Mouse (Mus musculus) heart, postnatal 4 days (tissue): Measurements from ENCODE around the gene Cxcr5. TPM values are rescaled to one million over a fixed set of nuclear protein-coding genes. Genes with fewer than 3 reads are reported as not detected.

Experiments
- DNase-seq: peaks from one replicate; pipeline ENCODE4 v3.0.0; 2021
- total RNA-seq, 2 experiments: library from RNA; stranded (reverse); gene quantifications; 2 replicates each; pipeline ENCODE4 v1.2.3; 2021

The Cxcr5 gene
- under 1 TPM; 0.14 to 0.29 TPM for total RNA-seq

DNA sequence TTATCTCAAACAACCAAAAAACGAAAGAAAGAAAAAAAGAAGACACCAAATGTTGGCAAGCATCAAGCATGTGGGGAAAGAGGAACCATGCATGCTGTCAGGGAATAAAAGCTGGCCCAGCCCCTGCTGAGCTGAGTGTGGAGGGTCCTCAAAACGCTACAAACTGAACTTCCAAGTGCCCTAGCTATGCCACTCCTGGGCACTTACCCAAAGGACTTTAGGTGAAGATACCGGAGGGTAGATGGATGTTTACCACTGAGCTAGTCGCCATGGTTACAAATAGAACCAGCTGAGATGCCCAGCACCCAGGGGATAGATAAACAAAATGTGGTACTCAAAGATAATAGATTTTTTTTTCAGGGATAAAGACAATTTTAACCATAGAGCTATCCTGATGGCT lies at the start of gene Cxcr5:
Gene Cxcr5 (minus strand): TSS at position 281 of the 400 bp plus-strand sequence.
- DNase-seq, result no peak

DNA sequence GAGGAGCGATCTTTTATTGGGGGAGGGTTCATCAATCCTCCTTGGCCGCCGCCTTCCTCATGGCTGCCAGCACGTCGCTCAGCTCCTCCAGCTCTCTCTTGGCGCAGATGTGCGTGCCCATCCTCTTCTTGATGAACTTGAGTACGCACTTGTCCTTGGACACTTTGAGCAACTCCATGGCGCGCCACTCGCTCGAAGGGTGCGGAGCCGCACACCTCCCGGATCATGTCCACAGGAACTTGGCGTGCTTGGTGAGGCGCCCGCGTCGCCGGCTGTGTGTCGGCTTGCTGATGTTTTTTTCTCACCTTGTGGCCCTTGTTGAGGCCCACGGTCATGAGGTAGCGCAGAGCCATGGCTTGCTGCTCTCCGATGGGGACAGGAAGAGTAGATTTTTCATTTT lies 48.7 kb upstream of the Cxcr5 start:
- DNase-seq, result no peak

DNA sequence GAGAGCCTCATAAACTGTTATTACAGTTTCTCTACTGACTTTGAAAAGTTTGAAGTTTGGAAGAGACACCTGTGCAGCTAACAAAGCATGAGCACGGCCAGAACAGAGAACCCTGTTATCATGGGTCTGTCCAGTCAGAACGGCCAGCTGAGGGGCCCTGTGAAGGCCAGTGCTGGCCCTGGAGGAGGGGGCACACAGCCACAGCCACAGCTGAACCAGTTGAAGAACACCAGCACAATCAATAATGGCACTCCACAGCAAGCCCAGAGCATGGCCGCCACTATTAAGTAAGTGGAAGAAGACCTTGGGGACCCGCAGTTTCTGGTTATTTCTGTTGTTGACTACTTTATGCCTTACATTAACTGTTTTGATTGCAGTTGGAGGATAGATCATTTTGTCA lies 45.6 kb upstream of the Cxcr5 start:
- DNase-seq, result no peak

DNA sequence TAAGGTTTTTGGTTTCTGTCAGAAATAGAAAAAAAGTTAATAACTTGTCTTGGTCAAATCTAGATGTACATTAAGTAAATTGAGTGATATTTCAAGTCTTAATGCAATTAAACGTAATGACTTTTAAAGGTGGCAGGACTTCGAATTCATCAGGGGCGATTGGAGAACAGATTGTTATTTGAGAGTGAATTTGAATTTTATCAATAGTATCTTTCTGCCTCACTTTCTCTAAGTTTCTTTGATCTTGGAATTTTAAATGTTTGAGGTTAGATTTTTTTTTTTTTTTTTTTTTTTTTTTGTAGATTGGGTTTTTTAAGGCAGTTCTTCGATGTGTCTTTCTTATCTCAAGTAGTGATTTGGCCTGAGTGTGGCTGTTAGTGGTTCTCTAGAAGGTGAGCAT lies 45.0 kb upstream of the Cxcr5 start:
- no peak for DNase-seq

DNA sequence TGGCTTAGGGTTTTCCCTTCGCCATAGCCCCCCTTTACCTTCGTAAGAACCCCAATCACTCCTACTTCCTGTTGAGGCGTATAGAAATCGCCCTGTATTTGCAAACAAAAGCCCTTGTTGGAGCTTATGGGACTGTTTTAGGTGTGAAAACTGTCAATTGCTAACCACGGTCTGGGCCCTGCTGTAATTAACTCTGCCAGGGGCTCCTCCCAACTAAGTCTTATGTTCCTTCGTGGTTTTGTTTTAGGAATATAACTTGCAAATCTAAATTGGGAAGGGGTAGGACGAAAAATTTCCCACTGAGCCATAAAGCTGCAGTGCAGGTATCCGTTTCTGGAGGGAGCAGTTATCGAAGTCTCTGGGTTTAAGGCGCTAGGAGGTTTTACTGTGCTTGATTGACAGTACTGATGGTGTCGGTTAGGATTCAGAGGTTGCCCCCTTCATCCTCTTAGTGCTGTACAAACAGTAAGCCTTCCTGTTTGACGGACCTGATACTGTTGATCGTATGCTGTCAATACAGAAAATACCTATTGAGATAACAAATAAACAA lies 44.0 kb upstream of the Cxcr5 start:
- no peak for DNase-seq

DNA sequence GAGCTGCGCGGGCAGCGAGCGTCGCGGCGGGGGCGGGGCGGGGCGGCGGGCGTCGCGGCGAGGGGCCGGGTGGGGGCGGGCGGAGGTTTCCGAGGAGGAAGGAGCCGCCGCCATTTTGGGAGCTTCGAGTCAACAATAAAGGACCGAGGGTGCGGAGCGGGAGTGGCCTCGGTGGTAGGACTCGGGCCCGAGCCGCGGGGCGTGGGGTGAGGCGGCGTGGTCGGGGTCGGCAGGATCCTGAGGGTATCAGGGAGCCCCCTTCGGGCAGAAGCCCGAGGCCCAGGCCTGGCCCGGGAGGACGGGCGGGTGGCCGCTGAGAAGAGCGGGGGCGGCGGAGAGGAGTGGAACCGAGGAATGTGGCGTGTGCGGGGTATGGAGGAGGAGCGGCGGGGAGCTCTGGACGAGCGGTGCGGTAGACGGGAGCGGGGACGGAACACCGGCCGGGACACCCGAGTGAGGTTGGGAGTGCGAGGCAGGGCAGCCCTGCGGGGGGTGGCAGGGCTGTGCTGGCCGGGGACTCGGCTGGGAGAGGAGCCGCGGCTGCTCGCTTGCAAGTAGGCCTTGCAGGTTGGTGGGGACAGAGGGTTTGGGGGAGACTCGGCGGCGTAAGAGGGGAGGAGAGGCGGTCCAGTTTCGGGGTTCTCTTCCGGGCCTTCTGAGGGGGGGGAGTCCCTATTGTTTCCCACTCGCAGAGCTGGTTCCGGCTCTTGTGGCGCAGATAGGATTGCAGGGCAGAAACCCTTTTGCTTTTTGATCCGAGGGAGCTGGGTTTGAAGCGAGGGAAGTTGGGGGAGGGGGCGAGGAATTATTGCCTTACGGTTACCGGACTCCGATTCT lies 43.3 kb upstream of the Cxcr5 start, which contains the start of gene Ddx6:
Gene Ddx6 (plus strand): TSS at position 114 of the 837 bp plus-strand sequence.
- DNase-seq, result peak; percentile 79

DNA sequence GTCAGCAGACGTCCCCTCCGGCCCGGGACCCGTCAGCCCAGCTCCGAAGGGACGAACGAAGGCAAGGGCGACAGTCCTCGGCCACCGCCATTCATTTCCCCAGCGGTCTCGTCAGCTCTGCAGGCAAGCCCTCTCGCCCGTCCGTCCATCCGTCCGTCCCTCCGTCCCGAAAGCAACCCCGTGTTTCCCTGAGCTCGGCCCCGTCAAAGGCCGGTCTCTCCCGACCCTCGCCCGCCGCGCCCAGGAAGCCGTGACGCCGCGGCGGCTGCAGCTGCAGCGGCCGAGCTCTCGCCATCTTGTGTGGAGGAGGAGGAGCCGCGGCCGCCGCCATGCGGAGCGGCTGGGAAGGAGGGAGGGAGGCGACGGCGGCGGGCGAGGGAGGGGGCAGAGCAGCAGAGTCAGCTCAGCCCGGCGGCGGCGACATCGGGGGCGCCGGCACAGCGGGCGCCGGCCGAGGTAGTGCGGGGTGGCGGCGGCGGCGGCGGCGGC lies 42.7 kb upstream of the Cxcr5 start:
- peak; percentile 85 for DNase-seq

DNA sequence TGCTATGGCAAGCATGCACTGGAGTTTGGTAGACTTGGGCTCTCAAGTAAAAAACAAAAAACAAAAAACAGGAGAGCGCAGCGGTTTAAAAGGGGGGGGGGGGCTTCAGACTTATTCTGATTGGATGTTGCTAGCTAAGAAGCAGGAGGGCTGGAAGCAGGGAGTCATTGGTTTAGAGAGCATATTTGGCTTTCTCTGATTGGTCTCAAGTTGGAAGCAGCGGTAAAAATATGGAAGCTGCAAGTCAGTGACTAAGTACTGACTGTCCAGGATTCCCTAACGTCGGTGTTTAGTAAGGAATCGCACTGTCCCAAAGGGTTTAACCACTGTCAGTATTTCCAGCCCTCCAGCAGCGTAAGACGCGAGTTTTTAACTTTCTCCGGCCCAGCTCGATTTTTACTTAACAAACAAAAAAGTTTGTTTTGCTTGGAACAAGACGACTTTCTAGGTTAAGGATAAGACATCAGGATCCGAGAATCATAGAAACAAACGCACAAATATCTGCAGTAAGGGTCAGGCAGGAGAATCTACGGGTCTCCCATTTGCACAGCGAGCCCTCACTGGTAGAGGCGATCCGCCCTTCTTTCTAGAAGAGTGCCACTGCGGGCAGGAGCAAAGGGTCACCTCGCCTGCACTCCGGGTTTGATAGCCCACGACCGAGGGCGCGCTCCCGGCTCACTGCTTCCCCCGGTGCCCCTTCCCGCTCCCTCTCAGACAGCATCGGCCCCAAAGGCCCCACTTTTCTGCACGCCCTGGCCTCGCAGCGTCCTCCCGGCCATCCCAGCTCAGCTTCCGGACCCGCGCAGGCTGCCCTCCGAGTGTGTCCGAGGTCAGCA lies 42.0 kb upstream of the Cxcr5 start:
- DNase-seq, result peak; percentile 53

DNA sequence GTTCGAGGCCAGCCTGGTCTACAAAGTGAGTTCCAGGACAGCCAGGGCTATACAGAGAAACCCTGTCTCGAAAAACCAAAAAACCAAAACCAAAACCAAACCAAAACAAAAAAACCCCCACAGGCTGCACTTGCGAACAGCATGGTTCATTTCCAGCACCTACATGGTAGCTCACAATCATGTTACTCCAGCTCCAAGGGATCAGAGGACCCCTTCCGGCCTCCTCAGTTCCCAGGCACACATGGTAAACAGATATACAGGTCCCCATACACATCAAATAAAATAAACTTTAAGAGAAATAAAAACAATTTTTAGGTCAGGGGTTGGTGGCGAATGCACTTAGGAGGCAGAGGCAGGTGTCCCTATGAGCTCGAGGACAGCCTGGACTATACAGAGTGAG lies 41.1 kb upstream of the Cxcr5 start:
- DNase-seq, result no peak

DNA sequence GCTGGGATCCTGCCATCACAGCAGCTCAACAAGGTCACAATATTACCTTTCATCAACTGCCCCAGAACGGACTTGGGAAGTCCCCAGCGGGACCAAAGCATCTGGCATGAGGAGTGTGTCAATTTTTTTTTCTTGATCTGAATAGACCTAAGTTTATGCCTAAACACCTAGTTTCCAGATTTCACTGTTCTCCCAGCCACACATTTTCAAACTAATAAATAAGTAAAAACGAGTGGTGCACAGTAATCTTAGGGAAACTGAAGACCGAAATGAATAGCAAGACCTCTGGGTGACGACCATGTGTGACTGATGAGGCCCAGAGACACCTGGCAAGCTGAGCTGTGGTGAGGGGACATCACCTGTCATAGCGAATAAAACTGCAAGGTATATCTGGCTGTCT lies 39.1 kb upstream of the Cxcr5 start:
- no peak for DNase-seq

DNA sequence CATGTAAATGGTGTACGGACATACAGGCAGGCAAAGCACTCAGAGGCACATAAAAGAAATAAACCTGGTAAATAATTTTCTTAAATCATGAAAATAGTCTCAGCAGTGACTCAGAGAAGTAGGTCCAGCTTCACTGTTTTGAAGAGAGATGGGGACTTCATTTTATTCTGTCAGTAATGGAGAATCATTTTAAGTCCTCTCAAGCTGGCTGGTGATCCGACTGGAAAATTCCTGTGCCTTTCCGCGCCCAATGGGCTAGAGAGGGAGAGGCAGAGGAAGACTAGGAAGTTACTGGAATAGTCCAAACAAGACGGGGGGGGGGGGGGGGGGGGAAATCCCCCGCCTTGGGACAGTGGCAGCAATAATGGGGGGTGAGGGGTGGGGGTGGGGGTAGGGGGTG lies 37.9 kb upstream of the Cxcr5 start:
- no peak for DNase-seq

DNA sequence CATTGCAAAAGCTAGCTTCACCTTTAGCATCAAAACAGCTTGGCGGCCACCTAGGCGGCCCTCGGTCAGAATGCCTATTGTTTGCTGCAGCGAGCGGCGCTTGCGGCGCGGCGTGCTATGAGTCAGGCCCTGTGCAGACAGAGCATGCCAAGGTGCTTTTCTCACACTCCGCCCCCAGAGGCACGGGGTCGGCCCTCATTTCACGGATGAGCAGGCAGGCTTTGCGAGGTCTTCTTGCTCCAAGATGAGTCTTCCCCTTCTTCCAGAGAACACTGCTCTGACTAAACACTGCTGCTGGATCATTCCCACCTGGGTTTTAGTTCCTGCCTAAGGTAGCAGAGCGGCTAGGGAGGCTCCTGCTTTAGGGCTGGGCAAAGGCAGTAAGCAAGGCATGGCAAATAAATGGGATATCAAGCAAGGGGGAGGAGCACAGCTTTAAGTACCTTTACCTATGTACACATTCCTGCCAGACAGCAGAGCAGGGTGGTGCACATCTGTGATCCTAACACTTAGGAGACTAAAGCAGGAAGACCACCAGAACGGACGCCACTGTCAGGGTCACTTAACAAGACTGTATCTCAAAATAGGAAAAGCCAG lies 37.3 kb upstream of the Cxcr5 start:
- peak; percentile 31 for DNase-seq

DNA sequence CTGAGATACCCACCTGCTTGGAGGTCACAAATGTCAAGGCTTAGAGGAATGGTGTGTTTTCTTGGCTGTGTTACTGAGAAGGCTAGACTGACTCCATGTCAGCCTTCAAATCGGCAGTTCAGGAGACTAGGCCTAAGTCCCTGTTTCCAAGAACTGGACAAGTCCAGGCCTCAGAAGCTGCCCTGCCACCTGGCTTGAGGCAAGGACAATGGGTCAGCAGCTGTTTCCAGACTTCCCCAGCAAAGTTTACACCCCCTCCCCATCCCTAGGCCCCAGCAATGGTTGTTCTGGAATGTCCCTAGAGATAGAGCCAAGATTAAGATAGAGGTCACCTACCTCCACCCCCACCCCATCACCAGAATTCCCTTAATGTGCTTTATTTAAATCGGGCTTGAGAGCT lies 36.1 kb upstream of the Cxcr5 start:
- no peak for DNase-seq

DNA sequence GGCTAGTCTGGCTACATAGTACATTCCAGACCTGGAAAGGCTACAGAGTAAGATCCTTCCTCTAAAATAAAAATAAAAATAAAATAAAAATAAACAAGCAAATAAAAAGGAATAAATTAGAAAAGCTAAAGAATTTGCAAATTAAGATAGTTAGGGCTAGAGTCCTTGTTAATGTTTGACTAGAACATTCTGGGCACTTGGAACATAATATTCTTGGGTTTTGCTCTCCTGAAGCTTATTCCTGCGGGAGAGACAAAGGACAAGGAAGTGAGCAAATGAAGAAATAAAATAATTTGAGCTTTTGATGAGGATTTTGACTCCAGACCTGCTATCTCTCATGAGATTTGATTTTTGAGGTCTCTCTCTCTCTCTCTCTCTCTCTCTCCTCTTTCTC lies 33.9 kb upstream of the Cxcr5 start:
- DNase-seq, result no peak

DNA sequence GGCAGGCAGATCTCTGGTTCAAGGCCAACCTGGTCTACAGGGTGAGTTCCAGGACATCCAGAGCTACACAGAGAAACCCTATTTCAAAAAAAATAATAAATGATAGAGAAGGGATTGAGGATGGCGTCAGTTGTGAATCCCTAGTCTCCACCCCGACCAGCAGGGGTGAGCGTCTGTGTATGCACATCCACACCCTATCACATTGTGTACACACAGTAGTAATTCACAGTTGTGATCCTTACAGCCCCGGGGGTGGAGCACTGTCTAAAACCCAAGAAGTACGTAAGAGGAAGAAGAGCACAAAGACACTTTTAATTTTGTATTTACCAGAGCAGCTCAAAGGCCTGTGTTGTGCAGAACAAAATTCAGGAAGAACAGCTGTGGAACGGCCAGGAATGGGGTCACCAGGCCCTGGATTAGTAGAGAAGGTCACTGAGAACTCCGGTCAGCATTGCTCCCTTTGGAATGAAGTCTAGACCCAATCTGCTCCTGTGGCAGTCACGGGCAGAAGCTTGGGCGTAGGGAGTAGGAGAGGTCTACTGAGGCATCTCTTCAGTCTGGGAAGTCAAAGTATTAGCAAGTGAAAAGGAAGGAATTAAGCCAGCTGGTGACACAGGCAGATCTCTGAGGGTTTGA lies 33.3 kb upstream of the Cxcr5 start:
- DNase-seq, result no peak

DNA sequence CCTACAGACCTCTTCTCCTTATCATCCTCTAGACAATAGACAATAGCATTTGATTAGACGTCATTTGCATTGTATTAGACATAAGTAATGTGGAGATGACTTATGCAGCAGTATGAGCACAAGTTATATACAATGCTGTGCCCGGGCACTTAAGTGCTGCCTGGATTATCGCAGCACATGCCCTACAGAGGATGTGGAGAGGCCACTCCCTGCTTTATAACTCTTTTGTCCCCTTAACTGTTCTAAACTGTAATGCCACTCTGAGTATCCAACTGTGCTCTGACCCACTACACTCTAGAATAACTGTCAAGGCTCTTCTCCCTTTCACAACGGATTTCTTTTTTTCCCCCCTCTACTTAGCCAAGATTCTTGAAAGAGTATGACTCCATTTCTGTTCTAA lies 32.2 kb upstream of the Cxcr5 start:
- no peak for DNase-seq

DNA sequence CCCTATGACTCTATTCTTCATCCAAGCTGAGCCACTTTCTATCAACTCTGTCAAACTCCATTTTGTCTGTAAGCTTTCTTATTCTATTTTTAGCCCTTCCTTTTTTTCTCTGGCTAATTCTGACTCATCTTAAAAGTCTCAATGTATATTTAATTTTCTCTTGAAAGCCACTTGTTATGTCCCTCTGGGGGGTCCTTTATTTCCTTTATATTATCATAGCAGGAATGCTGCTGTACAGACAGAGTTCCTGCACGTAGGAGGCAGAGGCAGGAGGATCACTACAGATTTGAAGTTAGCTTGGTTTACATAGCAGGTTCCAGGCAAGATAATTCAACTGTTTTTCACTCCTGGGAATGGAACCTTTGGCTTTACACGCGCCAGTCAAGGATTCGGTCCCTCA lies 31.5 kb upstream of the Cxcr5 start:
- no peak for DNase-seq

DNA sequence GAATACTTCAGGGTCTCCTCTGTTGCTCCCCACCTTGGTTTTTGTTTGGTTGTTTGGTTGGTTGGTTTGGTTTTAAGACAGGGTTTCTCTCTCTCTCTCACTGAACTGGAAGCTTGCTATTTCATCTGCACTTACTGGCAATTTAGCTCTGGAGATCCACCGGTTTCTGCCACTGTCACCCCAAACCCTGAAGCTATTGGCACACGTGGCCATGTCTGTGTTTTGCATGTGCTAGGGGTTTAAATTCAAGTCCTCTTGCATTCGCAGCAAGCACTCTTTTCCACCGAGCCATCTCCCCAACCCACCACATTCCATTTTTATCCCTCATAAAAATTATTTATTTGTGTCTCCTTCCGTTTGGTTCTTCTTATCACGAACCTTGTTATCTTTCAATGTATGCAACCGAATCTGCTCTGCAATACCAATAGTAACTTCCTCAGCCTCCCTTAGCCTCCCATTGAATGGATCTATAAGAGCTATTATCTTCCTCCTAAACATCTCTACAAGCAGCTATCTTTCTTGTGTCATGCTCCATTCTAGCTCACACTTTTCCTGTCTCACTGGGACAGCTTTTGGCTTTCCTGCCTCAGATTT lies 30.0 kb upstream of the Cxcr5 start:
- no peak for DNase-seq

DNA sequence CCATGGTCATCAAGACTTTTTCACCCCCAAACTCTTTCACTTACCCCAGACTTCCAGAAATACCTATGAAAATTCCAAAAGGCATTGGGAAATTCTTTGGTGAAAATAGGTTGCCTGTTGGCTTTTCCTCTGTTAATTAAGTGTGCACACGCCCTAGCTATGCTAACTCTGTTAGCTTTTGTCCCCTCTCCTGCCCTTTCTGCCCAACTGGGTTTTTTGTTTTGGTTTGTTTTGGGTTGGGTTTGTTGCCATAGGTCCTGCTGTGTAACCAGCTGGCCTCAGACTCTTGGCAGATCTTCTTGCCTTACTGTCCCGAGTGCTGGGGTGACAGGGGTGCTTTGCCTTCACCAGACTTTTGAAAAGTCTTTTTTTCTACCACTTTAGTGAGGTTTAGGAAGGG lies 29.3 kb upstream of the Cxcr5 start:
- DNase-seq, result no peak

DNA sequence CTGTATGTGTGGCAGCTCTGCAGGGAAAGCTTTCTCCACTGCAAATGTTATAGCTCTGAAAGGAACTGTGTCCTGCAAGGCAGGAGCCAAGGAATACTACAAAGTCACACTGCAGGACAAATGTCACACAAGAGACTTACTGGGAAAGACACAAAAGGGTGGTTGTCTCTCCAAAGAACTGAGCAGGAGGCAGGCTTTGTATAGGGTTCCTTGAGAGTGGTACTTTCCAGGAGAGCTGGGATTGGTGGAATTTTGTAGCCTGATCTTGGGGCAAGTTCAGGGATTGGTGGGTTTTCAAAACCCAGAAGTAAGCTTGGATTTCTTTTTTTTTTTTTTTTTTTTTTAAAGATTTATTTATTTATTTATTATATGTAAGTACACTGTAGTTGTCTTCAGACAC lies 27.4 kb upstream of the Cxcr5 start:
- DNase-seq, result no peak

DNA sequence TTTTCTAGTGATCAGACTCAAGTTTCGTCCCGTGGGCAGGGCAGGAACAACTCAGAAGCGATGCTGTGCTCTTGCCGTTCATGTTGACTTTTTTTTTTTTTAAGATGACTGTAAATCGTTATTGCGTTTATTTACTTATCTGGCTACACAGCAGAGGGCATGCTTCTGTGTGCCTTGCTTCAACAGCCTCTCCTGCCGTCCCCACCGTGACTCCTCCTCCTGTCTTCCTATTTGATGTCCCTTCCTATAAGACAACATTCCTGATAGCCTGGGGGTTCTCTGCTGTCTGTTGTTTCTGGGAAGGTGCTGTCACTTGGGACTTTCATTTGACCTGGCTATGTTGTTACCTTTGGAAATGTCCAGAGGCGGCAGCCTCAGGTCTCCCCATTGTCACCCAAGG lies 26.9 kb upstream of the Cxcr5 start:
- DNase-seq, result no peak
